Mouse (Mus musculus): ENCODE results near the gene St6galnac3. TPM values are rescaled to one million over a fixed set of nuclear protein-coding genes. Genes with fewer than 3 reads are reported as not detected.

Gene St6galnac3
- polyA plus RNA-seq, 1 experiment from 2014 or later: 10.5 TPM

- Histone ChIP-seq H3K36me3 (ENCODE audit: control insufficient read depth, insufficient read depth) (no peaks in the 10 kb centered on the region), H3K4me2 (ENCODE audit: low read depth, low read length) (no peak overlapping the region), H3K4me3 (ENCODE audit: low read depth, low read length) (no peak overlapping the region), H3K4me1 (ENCODE audit: control insufficient read depth, low read depth, low read length) (no peaks in the 10 kb centered on the region), H3K9ac (ENCODE audit: low read depth, low read length) (no peak overlapping the region), H3K27ac (ENCODE audit: low read length) (no peak overlapping the region), H3K9me3 (replicated peaks; ENCODE audit: control insufficient read depth, low read length) (no peaks in the 10 kb centered on the region), H3K27me3 (ENCODE audit: control insufficient read depth, insufficient read depth, low read depth, low read length) (no peaks in the 10 kb centered on the region)
- WGBS (ENCODE audit: insufficient replicate concordance): 54% methylated on average over 8 of the region's 8 CpGs
- ATAC-seq (ENCODE audit: low read depth): no peak
These were observed 448.7 kb downstream of the St6galnac3 start for GRCm38 (mm10) chr3:153276101-153276829.

GRCm38 (mm10) chr3:153272241-153272640 is 452.7 kb downstream of the St6galnac3 start:
- no peaks in the 10 kb centered on the region for H3K36me3 ChIP-seq (ENCODE audit: control insufficient read depth, insufficient read depth)
- H3K4me1 ChIP-seq (ENCODE audit: control insufficient read depth, low read depth, low read length): no peaks in the 10 kb centered on the region
- H3K27ac ChIP-seq (ENCODE audit: low read length): no peak overlapping the region
- WGBS (ENCODE audit: insufficient replicate concordance): 68% methylated on average over 1 of the region's 1 CpGs
- no peaks in the 10 kb centered on the region for H3K27me3 ChIP-seq (ENCODE audit: control insufficient read depth, insufficient read depth, low read depth, low read length)
- no peak overlapping the region for H3K9ac ChIP-seq (ENCODE audit: low read depth, low read length)
- H3K4me2 ChIP-seq (ENCODE audit: low read depth, low read length): no peak overlapping the region
- H3K9me3 ChIP-seq (replicated peaks; ENCODE audit: control insufficient read depth, low read length): no peaks in the 10 kb centered on the region
- no peak overlapping the region for H3K4me3 ChIP-seq (ENCODE audit: low read depth, low read length)
- ATAC-seq (ENCODE audit: low read depth): no peak

GRCm38 (mm10) chr3:153267397-153267796 is 457.6 kb downstream of the St6galnac3 start:
- H3K4me1 ChIP-seq (ENCODE audit: control insufficient read depth, low read depth, low read length): no peaks in the 10 kb centered on the region
- no peaks in the 10 kb centered on the region for H3K36me3 ChIP-seq (ENCODE audit: control insufficient read depth, insufficient read depth)
- H3K9me3 ChIP-seq (replicated peaks; ENCODE audit: control insufficient read depth, low read length): no peaks in the 10 kb centered on the region
- H3K27ac ChIP-seq (ENCODE audit: low read length): no peak overlapping the region
- 31% methylated on average over 8 of the region's 8 CpGs for WGBS (ENCODE audit: insufficient replicate concordance)
- no peak overlapping the region for H3K4me2 ChIP-seq (ENCODE audit: low read depth, low read length)
- no peak overlapping the region for H3K4me3 ChIP-seq (ENCODE audit: low read depth, low read length)
- H3K27me3 ChIP-seq (ENCODE audit: control insufficient read depth, insufficient read depth, low read depth, low read length): no peaks in the 10 kb centered on the region
- no peak overlapping the region for H3K9ac ChIP-seq (ENCODE audit: low read depth, low read length)
- no peak for ATAC-seq (ENCODE audit: low read depth)

GRCm38 (mm10) chr3:153261985-153262384 is 463.0 kb downstream of the St6galnac3 start:
- Histone ChIP-seq H3K4me3 (ENCODE audit: low read depth, low read length) (no peak overlapping the region), H3K27me3 (ENCODE audit: control insufficient read depth, insufficient read depth, low read depth, low read length) (no peaks in the 10 kb centered on the region), H3K4me1 (ENCODE audit: control insufficient read depth, low read depth, low read length) (no peaks in the 10 kb centered on the region), H3K9me3 (replicated peaks; ENCODE audit: control insufficient read depth, low read length) (no peaks in the 10 kb centered on the region), H3K27ac (ENCODE audit: low read length) (no peak overlapping the region), H3K36me3 (ENCODE audit: control insufficient read depth, insufficient read depth) (no peaks in the 10 kb centered on the region), H3K4me2 (ENCODE audit: low read depth, low read length) (no peak overlapping the region), H3K9ac (ENCODE audit: low read depth, low read length) (no peak overlapping the region)
- 69% methylated on average over 5 of the region's 5 CpGs for WGBS (ENCODE audit: insufficient replicate concordance)
- no peak for ATAC-seq (ENCODE audit: low read depth)

- 60% methylated on average over 7 of the region's 7 CpGs for WGBS (ENCODE audit: insufficient replicate concordance)
- no peaks in the 10 kb centered on the region for H3K9me3 ChIP-seq (replicated peaks; ENCODE audit: control insufficient read depth, low read length)
- H3K4me2 ChIP-seq (ENCODE audit: low read depth, low read length): no peak overlapping the region
- no peak for ATAC-seq (ENCODE audit: low read depth)
- no peak overlapping the region for H3K9ac ChIP-seq (ENCODE audit: low read depth, low read length)
- H3K27me3 ChIP-seq (ENCODE audit: control insufficient read depth, insufficient read depth, low read depth, low read length): no peaks in the 10 kb centered on the region
- no peak overlapping the region for H3K27ac ChIP-seq (ENCODE audit: low read length)
- no peaks in the 10 kb centered on the region for H3K36me3 ChIP-seq (ENCODE audit: control insufficient read depth, insufficient read depth)
- no peaks in the 10 kb centered on the region for H3K4me1 ChIP-seq (ENCODE audit: control insufficient read depth, low read depth, low read length)
- no peak overlapping the region for H3K4me3 ChIP-seq (ENCODE audit: low read depth, low read length)
These were observed 464.6 kb downstream of the St6galnac3 start for GRCm38 (mm10) chr3:153260225-153260933.

DNA sequence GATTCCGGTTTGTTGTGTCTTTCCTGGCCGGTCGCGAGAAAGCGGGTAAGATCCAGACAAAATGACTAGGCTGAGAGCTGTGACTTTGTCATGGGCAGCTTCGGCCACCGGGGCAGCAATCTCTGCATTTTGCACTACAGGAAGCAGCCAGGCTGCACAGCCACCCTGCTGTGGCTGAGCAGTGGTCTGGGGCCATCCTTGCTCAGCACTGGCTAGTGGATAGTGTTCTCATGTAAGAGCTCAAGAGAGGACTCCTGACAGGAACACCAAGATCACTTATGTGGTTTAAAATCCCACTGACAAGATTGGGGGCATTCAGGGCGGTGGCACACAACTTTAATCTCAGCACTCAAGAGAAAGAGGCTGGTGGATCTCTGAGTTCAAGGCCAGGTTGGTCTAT is 469.1 kb downstream of the St6galnac3 start:
- Histone ChIP-seq H3K9me3 (replicated peaks; ENCODE audit: control insufficient read depth, low read length) (no peaks in the 10 kb centered on the region), H3K4me2 (ENCODE audit: low read depth, low read length) (no peak overlapping the region), H3K27ac (ENCODE audit: low read length) (no peak overlapping the region), H3K9ac (ENCODE audit: low read depth, low read length) (no peak overlapping the region), H3K36me3 (ENCODE audit: control insufficient read depth, insufficient read depth) (no peaks in the 10 kb centered on the region), H3K4me1 (ENCODE audit: control insufficient read depth, low read depth, low read length) (no peaks in the 10 kb centered on the region), H3K27me3 (ENCODE audit: control insufficient read depth, insufficient read depth, low read depth, low read length) (no peaks in the 10 kb centered on the region), H3K4me3 (ENCODE audit: low read depth, low read length) (no peak overlapping the region)
- no peak for ATAC-seq (ENCODE audit: low read depth)
- WGBS (ENCODE audit: insufficient replicate concordance): 73% methylated on average over 8 of the region's 8 CpGs

DNA sequence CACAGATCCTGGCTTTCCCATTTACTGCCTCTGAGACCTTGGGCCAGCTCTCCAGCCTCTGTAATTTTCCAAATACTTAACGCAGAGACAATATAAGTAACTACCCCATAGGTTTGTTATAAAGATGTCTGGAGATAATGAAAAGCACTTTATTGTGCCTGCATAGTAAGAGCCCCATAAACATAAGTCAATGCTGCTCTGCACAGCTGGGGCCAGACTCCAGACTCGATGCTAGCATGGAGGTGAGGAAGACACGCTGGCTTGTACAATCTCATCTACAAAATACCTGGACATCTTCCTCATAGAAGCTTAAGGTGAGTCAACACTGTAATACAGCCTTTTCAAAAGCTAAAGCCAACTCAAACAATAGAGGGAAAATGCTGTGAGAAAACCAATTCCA is 473.3 kb downstream of the St6galnac3 start:
- Histone ChIP-seq H3K4me2 (ENCODE audit: low read depth, low read length) (no peak overlapping the region), H3K36me3 (ENCODE audit: control insufficient read depth, insufficient read depth) (no peaks in the 10 kb centered on the region), H3K9me3 (replicated peaks; ENCODE audit: control insufficient read depth, low read length) (no peaks in the 10 kb centered on the region), H3K9ac (ENCODE audit: low read depth, low read length) (no peak overlapping the region), H3K4me1 (ENCODE audit: control insufficient read depth, low read depth, low read length) (no peaks in the 10 kb centered on the region), H3K4me3 (ENCODE audit: low read depth, low read length) (no peak overlapping the region), H3K27me3 (ENCODE audit: control insufficient read depth, insufficient read depth, low read depth, low read length) (no peaks in the 10 kb centered on the region), H3K27ac (ENCODE audit: low read length) (no peak overlapping the region)
- 78% methylated on average over 3 of the region's 3 CpGs for WGBS (ENCODE audit: insufficient replicate concordance)
- no peak for ATAC-seq (ENCODE audit: low read depth)

- ATAC-seq (ENCODE audit: low read depth): peak; percentile 37; the same call in 1 of the 2 replicates
- no peaks in the 10 kb centered on the region for H3K36me3 ChIP-seq (ENCODE audit: control insufficient read depth, insufficient read depth)
- H3K4me2 ChIP-seq (ENCODE audit: low read depth, low read length): no peak overlapping the region
- no peak overlapping the region for H3K4me3 ChIP-seq (ENCODE audit: low read depth, low read length)
- no peak overlapping the region for H3K27ac ChIP-seq (ENCODE audit: low read length)
- WGBS (ENCODE audit: insufficient replicate concordance): 37% methylated on average over 9 of the region's 9 CpGs
- H3K9me3 ChIP-seq (replicated peaks; ENCODE audit: control insufficient read depth, low read length): no peaks in the 10 kb centered on the region
- H3K4me1 ChIP-seq (ENCODE audit: control insufficient read depth, low read depth, low read length): no peaks in the 10 kb centered on the region
- no peaks in the 10 kb centered on the region for H3K27me3 ChIP-seq (ENCODE audit: control insufficient read depth, insufficient read depth, low read depth, low read length)
- no peak overlapping the region for H3K9ac ChIP-seq (ENCODE audit: low read depth, low read length)
These were observed 474.2 kb downstream of the St6galnac3 start for GRCm38 (mm10) chr3:153250598-153251257.

DNA sequence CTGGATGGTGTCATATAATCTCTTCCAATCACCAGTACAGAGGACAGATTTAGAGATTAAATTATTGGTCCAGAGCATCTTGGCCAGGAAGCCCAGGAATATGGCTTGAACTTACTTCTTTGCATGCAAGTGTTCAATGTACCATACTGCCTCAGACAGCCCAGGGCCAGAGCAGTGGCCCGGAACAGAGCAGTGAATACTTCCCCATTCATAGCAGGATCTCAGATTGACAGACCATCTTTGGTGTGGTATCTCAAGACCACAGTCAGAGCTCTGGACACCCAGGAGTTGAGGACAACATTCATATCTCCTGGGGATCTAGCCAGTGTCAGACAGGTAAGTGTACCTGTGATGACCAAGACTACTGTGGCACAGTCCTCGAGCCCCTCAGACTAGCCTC is 476.1 kb downstream of the St6galnac3 start:
- 55% methylated on average over 2 of the region's 2 CpGs for WGBS (ENCODE audit: insufficient replicate concordance)

More for the DNA sequence above, 476.1 kb downstream of the St6galnac3 start:
- no peaks in the 10 kb centered on the region for H3K36me3 ChIP-seq (ENCODE audit: control insufficient read depth, insufficient read depth)
- ATAC-seq (ENCODE audit: low read depth): no peak
- no peak overlapping the region for H3K27ac ChIP-seq (ENCODE audit: low read length)
- no peaks in the 10 kb centered on the region for H3K4me1 ChIP-seq (ENCODE audit: control insufficient read depth, low read depth, low read length)
- no peak overlapping the region for H3K9ac ChIP-seq (ENCODE audit: low read depth, low read length)
- no peak overlapping the region for H3K4me2 ChIP-seq (ENCODE audit: low read depth, low read length)
- no peaks in the 10 kb centered on the region for H3K27me3 ChIP-seq (ENCODE audit: control insufficient read depth, insufficient read depth, low read depth, low read length)
- no peak overlapping the region for H3K4me3 ChIP-seq (ENCODE audit: low read depth, low read length)
- H3K9me3 ChIP-seq (replicated peaks; ENCODE audit: control insufficient read depth, low read length): no peaks in the 10 kb centered on the region
